Mouse (Mus musculus) macrophage (primary cell): ENCODE results near the gene Olfr115. TPM values are rescaled to one million over a fixed set of nuclear protein-coding genes. Genes with fewer than 3 reads are reported as not detected.

Experiments
- H3K27ac ChIP-seq: fragments of 350-480 bp; formaldehyde crosslinking; 2 replicates; pipeline ENCODE4 v1.9.0; 2021
- H3K36me3 ChIP-seq: fragments of 350-480 bp; formaldehyde crosslinking; 2 replicates; pipeline ENCODE4 v1.9.0; 2021; ENCODE audit errors: inconsistent target
- H3K4me3 ChIP-seq: fragments of 350-480 bp; formaldehyde crosslinking; 2 replicates; pipeline ENCODE4 v1.9.0; 2021; ENCODE audit errors: inconsistent target
- H3K79me2 ChIP-seq: fragments of 350-480 bp; formaldehyde crosslinking; 2 replicates; pipeline ENCODE4 v1.9.0; 2021; ENCODE audit errors: inconsistent target
- WGBS: methylation state at CpG from one replicate; pipeline ENCODE4 v1.1.7; 2026; ENCODE audit warnings: inconsistent platforms; ENCODE audit not compliant: missing documents; 5-methylcytosine and 5-hydroxymethylcytosine counted together
- polyA plus RNA-seq: library from polyadenylated mRNA; stranded (reverse); fragments of 250-400 nt; gene quantifications from 3 replicates; pipeline ENCODE4 v1.2.4, GENCODE M21; 2018; ENCODE audit warnings: inconsistent platforms
- total RNA-seq, 78 experiments: library from RNA; depleted of rRNA; stranded (reverse); fragments of 250-400 nt; gene quantifications; 1 replicate in 9 of 78; 2 replicates in 24 of 78; 3 replicates in 43 of 78; 4 replicates in 2 of 78; pipeline ENCODE4 v1.2.4; 2018; ENCODE audit warnings: inconsistent platforms in 56 of 78

Gene Olfr115
- under 1 TPM in 1 of 26 experiments, not detected in 25; 0.33 TPM for total RNA-seq (2018; cell fraction: chromatin; rRNA removed)
- not detected for total RNA-seq (2018; cell fraction: cytosol; rRNA removed)
- not detected for total RNA-seq (2018; cell fraction: nucleus; rRNA removed)
- polyA plus RNA-seq, result not detected in 3 replicates

DNA sequence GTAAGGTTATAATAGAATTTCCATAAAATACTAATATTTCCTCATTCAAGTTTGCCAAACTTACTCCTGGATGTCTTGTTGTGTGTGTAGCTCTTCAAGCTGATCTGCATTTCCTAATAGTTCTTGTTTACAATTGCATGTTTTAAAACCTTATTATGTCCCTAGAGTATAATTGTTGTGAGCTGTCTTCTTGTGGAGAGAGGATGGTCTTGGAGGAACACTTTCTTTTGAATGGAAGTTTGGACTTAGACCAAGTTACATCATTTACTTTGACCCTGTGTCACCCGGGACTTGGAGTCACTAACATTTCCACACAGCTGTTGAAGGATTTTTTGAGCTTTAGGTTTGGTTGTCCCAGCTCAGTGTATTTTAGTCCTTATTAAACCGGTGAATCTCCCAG lies at the start of gene Olfr115, which contains the start of gene Olfr116:
TSS of gene Olfr115 (minus strand) at position 101 of the 400 bp plus-strand sequence.
TSS of gene Olfr116 (minus strand) at position 191 of the 400 bp plus-strand sequence.
- H3K27ac ChIP-seq, result no peak within 1 kb of the TSS
- H3K4me3 ChIP-seq, result no peak within 1 kb of the TSS
- WGBS, result 77% methylated on average over 2 of the region's 2 CpGs
- no peaks in the 10 kb centered on the region for H3K79me2 ChIP-seq
- no peaks in the 10 kb centered on the region for H3K36me3 ChIP-seq

DNA sequence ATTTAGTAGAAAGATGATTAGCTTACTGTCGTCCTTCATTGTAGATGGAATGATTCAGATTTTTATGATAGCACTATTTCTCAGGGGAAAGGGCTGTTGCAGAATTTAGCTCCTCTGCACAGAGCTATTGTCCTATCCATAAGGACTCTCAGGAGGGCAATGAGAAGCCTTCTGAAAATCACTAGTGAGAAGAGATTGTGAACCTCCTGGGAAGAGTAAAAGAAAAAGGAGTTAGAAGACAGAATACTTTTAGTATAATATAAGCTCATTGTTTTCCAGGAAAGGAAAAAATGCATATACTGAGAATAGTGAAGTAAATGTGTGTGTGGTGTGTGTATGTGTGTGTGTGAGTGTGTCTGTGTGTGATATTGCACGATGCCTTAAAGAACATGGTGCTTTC lies 39.8 kb upstream of the Olfr115 start, which contains the start of gene Olfr118:
TSS of gene Olfr118 (plus strand) at position 301 of the 400 bp plus-strand sequence.
- no peak within 1 kb of the TSS for H3K4me3 ChIP-seq
- no peaks in the 10 kb centered on the region for H3K36me3 ChIP-seq
- H3K27ac ChIP-seq, result no peak within 1 kb of the TSS
- no peaks in the 10 kb centered on the region for H3K79me2 ChIP-seq
- WGBS, result 67% methylated on average over 2 of the region's 2 CpGs

DNA sequence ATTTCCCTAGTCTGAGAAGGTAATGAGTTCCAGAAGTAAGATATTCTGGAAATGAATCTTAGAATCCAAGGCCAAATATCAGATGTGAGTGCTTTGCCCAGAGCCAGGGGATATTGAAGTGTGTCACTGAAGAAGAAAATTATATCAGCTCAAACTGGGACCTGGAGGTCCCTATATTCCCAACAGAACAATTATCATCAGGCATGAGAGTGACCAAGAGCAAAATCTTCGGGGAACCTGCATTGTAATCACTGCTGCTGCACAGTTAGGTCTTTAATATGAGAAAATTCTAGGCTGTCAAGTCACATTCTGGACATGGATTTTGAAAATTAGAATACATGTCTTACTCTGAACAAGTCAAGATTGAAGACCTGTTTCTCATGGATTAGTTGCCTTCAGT lies 36.8 kb upstream of the Olfr115 start, which contains the start of gene Olfr117:
TSS of gene Olfr117 (minus strand) at position 101 of the 400 bp plus-strand sequence.
- Histone ChIP-seq H3K27ac (no peak within 1 kb of the TSS), H3K79me2 (no peaks in the 10 kb centered on the region), H3K4me3 (no peak within 1 kb of the TSS), H3K36me3 (no peaks in the 10 kb centered on the region)
- 71% methylated on average over 1 of the region's 1 CpGs for WGBS

DNA sequence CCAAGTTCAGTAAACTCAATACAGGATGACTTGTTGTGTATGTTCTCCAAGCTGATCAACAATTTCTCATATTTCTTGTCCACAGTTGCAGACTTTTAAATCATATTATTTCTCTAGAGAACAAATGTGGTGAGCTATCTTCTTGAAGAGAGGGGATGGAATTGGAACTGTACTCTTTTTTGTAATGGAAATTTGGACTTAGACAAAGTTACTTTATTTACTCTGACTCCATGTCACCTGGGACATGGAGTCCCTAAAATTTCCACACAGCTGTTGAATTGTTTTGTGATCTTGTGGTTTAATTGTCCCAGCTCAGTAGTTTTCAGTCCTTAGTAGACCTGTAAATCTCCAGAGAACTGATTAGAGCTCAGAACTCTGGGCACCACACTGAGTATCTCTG lies 34.3 kb downstream of the Olfr115 start, which contains the start of gene Olfr114:
TSS of gene Olfr114 (minus strand) at position 101 of the 400 bp plus-strand sequence.
- no peak within 1 kb of the TSS for H3K4me3 ChIP-seq
- H3K79me2 ChIP-seq, result no peaks in the 10 kb centered on the region
- H3K27ac ChIP-seq, result no peak within 1 kb of the TSS
- H3K36me3 ChIP-seq, result no peaks in the 10 kb centered on the region

DNA sequence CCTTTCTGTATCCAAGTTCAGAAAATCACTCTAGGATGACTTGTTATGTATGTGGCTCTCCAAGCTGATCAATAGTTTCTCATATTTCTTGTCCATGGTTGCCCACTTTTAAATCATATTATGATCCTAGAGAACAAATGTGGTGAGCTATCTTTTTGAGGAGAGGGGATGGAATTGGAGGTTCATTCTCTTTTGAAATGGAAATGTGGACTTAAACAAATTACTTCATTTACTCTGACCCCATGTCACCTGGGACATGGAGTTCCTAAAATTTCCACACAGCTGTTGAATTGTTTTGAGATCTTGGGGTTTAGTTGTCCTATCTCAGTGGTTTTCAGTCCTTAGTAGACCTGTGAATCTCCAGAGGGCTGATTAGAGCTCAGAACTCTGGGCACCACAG lies 49.3 kb downstream of the Olfr115 start, which contains the start of gene Olfr113:
TSS of gene Olfr113 (minus strand) at position 101 of the 400 bp plus-strand sequence.
- Histone ChIP-seq H3K36me3 (no peaks in the 10 kb centered on the region), H3K27ac (no peak within 1 kb of the TSS), H3K4me3 (no peak within 1 kb of the TSS), H3K79me2 (no peaks in the 10 kb centered on the region)

DNA sequence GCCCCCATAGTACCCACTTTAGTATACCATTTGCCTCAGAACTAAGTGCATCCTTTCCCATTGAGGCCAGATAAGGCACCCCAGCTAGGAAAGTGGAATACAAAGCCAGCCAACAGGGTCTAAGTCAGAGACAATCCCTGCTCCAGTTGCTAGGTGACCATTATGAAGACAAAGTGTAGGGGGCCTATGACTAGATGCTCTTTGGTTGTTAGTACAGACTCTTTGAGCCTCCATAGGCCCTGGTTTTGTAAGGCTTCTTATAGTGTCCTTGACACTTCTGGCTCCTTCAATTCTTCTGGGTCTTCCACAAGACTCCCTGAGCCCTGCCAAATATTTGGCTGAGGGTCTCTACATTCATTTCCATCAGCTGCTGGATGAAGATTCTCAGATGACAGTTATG lies 57.6 kb downstream of the Olfr115 start, which contains the start of gene Olfr112:
TSS of gene Olfr112 (minus strand) at position 101 of the 400 bp plus-strand sequence.
- Histone ChIP-seq H3K36me3 (no peaks in the 10 kb centered on the region), H3K4me3 (no peak within 1 kb of the TSS), H3K27ac (no peak within 1 kb of the TSS), H3K79me2 (no peaks in the 10 kb centered on the region)

Other genes with a start within 250 kb of the Olfr115 start
- not detected in 3 replicates for gene Olfr105-ps, start 248.1 kb downstream of the Olfr115 start, polyA plus RNA-seq
- gene Olfr106-ps, start 236.7 kb downstream of the Olfr115 start, polyA plus RNA-seq, result not detected in 3 replicates
- gene Olfr107, start 227.9 kb downstream of the Olfr115 start, polyA plus RNA-seq, result not detected in 3 replicates
- gene Olfr108, start 181.6 kb downstream of the Olfr115 start, polyA plus RNA-seq, result not detected in 3 replicates
- not detected in 3 replicates for gene Olfr109, start 168.2 kb downstream of the Olfr115 start, polyA plus RNA-seq
- gene H2-M2, start 143.6 kb downstream of the Olfr115 start, polyA plus RNA-seq, result 1.0 to 2.2 TPM (median 1.7 TPM) in 3 replicates
- 1.6 to 2.2 TPM (median 1.9 TPM) in 3 replicates for gene Olfr110, start 134.6 kb downstream of the Olfr115 start, polyA plus RNA-seq
- gene Olfr111, start 119.1 kb downstream of the Olfr115 start, polyA plus RNA-seq, result 3.2 to 5.6 TPM (median 4.0 TPM) in 3 replicates
- gene Olfr112, start 57.7 kb downstream of the Olfr115 start, polyA plus RNA-seq, result not detected in 3 replicates
- gene Olfr113, start 49.4 kb downstream of the Olfr115 start, polyA plus RNA-seq, result not detected in 3 replicates
- gene Olfr114, start 34.4 kb downstream of the Olfr115 start, polyA plus RNA-seq, result not detected in 3 replicates
- not detected in 3 replicates for gene Olfr116, start 90 bp upstream of the Olfr115 start, polyA plus RNA-seq
- gene Olfr117, start 36.7 kb upstream of the Olfr115 start, polyA plus RNA-seq, result not detected in 3 replicates
- gene Olfr118, start 39.9 kb upstream of the Olfr115 start, polyA plus RNA-seq, result not detected in 3 replicates
- not detected in 3 replicates for gene Olfr119, start 69.5 kb upstream of the Olfr115 start, polyA plus RNA-seq
- gene Olfr120, start 94.7 kb upstream of the Olfr115 start, polyA plus RNA-seq, result not detected in 3 replicates
- gene Olfr121, start 121.7 kb upstream of the Olfr115 start, polyA plus RNA-seq, result not detected in 3 replicates
- not detected in 3 replicates for gene Olfr122, start 141.5 kb upstream of the Olfr115 start, polyA plus RNA-seq
- not detected in 3 replicates for gene Olfr123, start 166.4 kb upstream of the Olfr115 start, polyA plus RNA-seq
- gene Olfr124, start 172.8 kb upstream of the Olfr115 start, polyA plus RNA-seq, result not detected in 3 replicates
- not detected in 3 replicates for gene Olfr125, start 205.8 kb upstream of the Olfr115 start, polyA plus RNA-seq
- not detected in 3 replicates for gene Olfr126, start 220.4 kb upstream of the Olfr115 start, polyA plus RNA-seq